Mouse (Mus musculus) stomach, postnatal 0 days (tissue): ENCODE data around the gene B230118H07Rik.

Experiments used
- CTCF ChIP-seq: IDR thresholded peaks from 2 replicates; pipeline ENCODE4 v1.5.1; 2016; ENCODE audit warnings: antibody characterized with exemption, low read depth, mild to moderate bottlenecking, moderate library complexity
- EP300 ChIP-seq: optimal IDR thresholded peaks from 2 replicates; pipeline ENCODE3; 2016; ENCODE audit warnings: antibody characterized with exemption

- TF ChIP-seq CTCF (no peak), EP300 (no peak)
These were observed 971 bp downstream of the B230118H07Rik start for GRCm38 (mm10) chr2:101648361-101648760.
